ENCODE assay signal across 8 mouse cellular contexts in genomic region chr17:56668384-56669144, GRCm38 (mm10). TPM values are rescaled to one million over a fixed set of nuclear protein-coding genes. Genes with fewer than 3 reads are reported as not detected.
A peak's percentile ranks its signal among the peaks of the same experiment; 100 is the strongest.
DNase-seq lines count a peak whose midpoint lies in the region; ATAC-seq and TF ChIP-seq lines count a peak whose summit lies in the region.

No protein-coding gene starts in this region.

- peak; percentile 89 for TF ChIP-seq CTCF in bone marrow, adult 2 months (IDR thresholded peaks at IDR 0.05; ENCODE audit: control insufficient read depth, insufficient read depth, low read length)

- WGBS in bone marrow, adult 2 months: 4% methylated on average over 31 of the region's 31 CpGs
- 2% methylated on average over 31 of the region's 31 CpGs for WGBS in embryonic facial prominence, embryonic 15.5 days
- 5% methylated on average over 31 of the region's 31 CpGs for WGBS in heart, embryonic 11.5 days (ENCODE audit: insufficient replicate concordance)
- WGBS in kidney, embryonic 15.5 days: 5% methylated on average over 31 of the region's 31 CpGs

- no peaks in the 10 kb centered on the region for H3K36me3 ChIP-seq in embryonic facial prominence, embryonic 15.5 days
- no peaks in the 10 kb centered on the region for H3K36me3 ChIP-seq in heart, embryonic 11.5 days (ENCODE audit: control insufficient read depth, insufficient read depth, low read length)
- no peaks in the 10 kb centered on the region for H3K36me3 ChIP-seq in kidney, embryonic 15.5 days

- H3K4me3 ChIP-seq in bone marrow, adult 2 months (replicated peaks; ENCODE audit: control insufficient read depth, low read depth, low read length): peak overlapping the region; percentile 29
- peak overlapping the region; percentile 48 for H3K4me3 ChIP-seq in embryonic facial prominence, embryonic 15.5 days (replicated peaks)
- peak overlapping the region; percentile 47 for H3K4me3 ChIP-seq in heart, embryonic 11.5 days (ENCODE audit: low read depth, low read length)
- H3K4me3 ChIP-seq in kidney, embryonic 15.5 days (replicated peaks): peak overlapping the region; percentile 53

- H3K4me2 ChIP-seq in embryonic facial prominence, embryonic 15.5 days (replicated peaks): peak overlapping the region; percentile 92
- peak overlapping the region; percentile 87 for H3K4me2 ChIP-seq in heart, embryonic 11.5 days
- peak overlapping the region; percentile 98 for H3K4me2 ChIP-seq in kidney, embryonic 15.5 days

- H3K9ac ChIP-seq in embryonic facial prominence, embryonic 15.5 days: peak overlapping the region; percentile 44
- peak overlapping the region; percentile 64 for H3K9ac ChIP-seq in heart, embryonic 11.5 days (ENCODE audit: low read depth, low read length)
- H3K9ac ChIP-seq in kidney, embryonic 15.5 days: peak overlapping the region; percentile 55

- H3K4me1 ChIP-seq in bone marrow, adult 2 months (ENCODE audit: control insufficient read depth, insufficient read depth, low read length): no peaks in the 10 kb centered on the region; the same call in none of the 2 replicates
- peaks cover 24% of the 10 kb centered on the region for H3K4me1 ChIP-seq in embryonic facial prominence, embryonic 15.5 days
- H3K4me1 ChIP-seq in heart, embryonic 11.5 days (ENCODE audit: control insufficient read depth, insufficient read depth, low read length): peaks cover 12% of the 10 kb centered on the region
- H3K4me1 ChIP-seq in kidney, embryonic 15.5 days: peaks cover 26% of the 10 kb centered on the region

- no peaks in the 10 kb centered on the region for H3K9me3 ChIP-seq in embryonic facial prominence, embryonic 15.5 days (replicated peaks)
- H3K9me3 ChIP-seq in heart, embryonic 11.5 days (replicated peaks; ENCODE audit: control insufficient read depth, low read length): no peaks in the 10 kb centered on the region
- H3K9me3 ChIP-seq in kidney, embryonic 15.5 days (replicated peaks): no peaks in the 10 kb centered on the region

- no peak overlapping the region for H3K27ac ChIP-seq in bone marrow, adult 2 months (ENCODE audit: control insufficient read depth, insufficient read depth, low read depth, low read length, poor library complexity)
- H3K27ac ChIP-seq in embryonic facial prominence, embryonic 15.5 days (replicated peaks): no peak overlapping the region
- H3K27ac ChIP-seq in heart, embryonic 11.5 days (ENCODE audit: low read depth, low read length): no peak overlapping the region
- H3K27ac ChIP-seq in kidney, embryonic 15.5 days: no peak overlapping the region

- H3K27me3 ChIP-seq in embryonic facial prominence, embryonic 15.5 days: peaks cover 8% of the 10 kb centered on the region
- H3K27me3 ChIP-seq in heart, embryonic 11.5 days (ENCODE audit: control insufficient read depth, insufficient read depth, low read length): no peaks in the 10 kb centered on the region
- H3K27me3 ChIP-seq in kidney, embryonic 15.5 days: no peaks in the 10 kb centered on the region

- ATAC-seq in embryonic facial prominence, embryonic 15.5 days (ENCODE audit: insufficient number of reproducible peaks, low FRiP score, low TSS enrichment, low read depth): no peak
- ATAC-seq in heart, embryonic 11.5 days (replicated peaks; ENCODE audit: insufficient number of reproducible peaks, low FRiP score, low TSS enrichment): no peak; the same call in 1 of the 2 replicates
- ATAC-seq in kidney, embryonic 15.5 days (replicated peaks; ENCODE audit: low FRiP score): no peak
- ATAC-seq in monocyte, adult 5-6 weeks (replicated peaks; ENCODE audit: insufficient number of reproducible peaks, low FRiP score, low TSS enrichment, poor library complexity, severe bottlenecking): peak; percentile 41

- DNase-seq in A20 (ENCODE audit: low read depth, low spot score) (peak; percentile 81), liver (peak; percentile 88)
- DNase-seq in spleen, postnatal 36 days (ENCODE audit: low spot score in 2 of 2): peak; percentile 67 to 73

- no peak for TF ChIP-seq POLR2A in bone marrow, adult 2 months (IDR thresholded peaks at IDR 0.05; ENCODE audit: borderline replicate concordance, control insufficient read depth, low read depth, low read length)

RNA-seq across cellular contexts. Expression of gene Ranbp3, which starts 4.5 kb away (rescaled TPM):
- 36.4 and 52.9 TPM in 2 replicates for polyA plus RNA-seq in bone marrow, adult 2 months (2011; ENCODE audit: insufficient read depth, insufficient read length, low replicate concordance, missing spikeins)
- polyA plus RNA-seq in embryonic facial prominence, embryonic 15.5 days (2015; fragmentation: Nextera tagmentation; extraction: Ambion mirVana): 90.4 and 91.7 TPM in 2 replicates
- 65.9 and 66.2 TPM in 2 replicates for polyA plus RNA-seq in heart, embryonic 11.5 days (2014; fragmentation: Nextera tagmentation; extraction: Ambion mirVana)
- 87.9 and 99.2 TPM in 2 replicates for polyA plus RNA-seq in kidney, embryonic 15.5 days (2015; fragmentation: Nextera tagmentation; extraction: Ambion mirVana)
- 55.6 to 66.4 TPM (median 62.1 TPM) in 3 replicates for total RNA-seq in monocyte, adult 5-6 weeks (2017)

RNA-seq across cellular contexts. Expression of gene Catsperd, which starts 40.6 kb away (rescaled TPM):
- polyA plus RNA-seq in bone marrow, adult 2 months (2011; ENCODE audit: insufficient read depth, insufficient read length, low replicate concordance, missing spikeins): not detected in 2 replicates
- polyA plus RNA-seq in embryonic facial prominence, embryonic 15.5 days (2015; fragmentation: Nextera tagmentation; extraction: Ambion mirVana): 0.45 and 1.0 TPM in 2 replicates
- 0.20 and 0.42 TPM in 2 replicates for polyA plus RNA-seq in heart, embryonic 11.5 days (2014; fragmentation: Nextera tagmentation; extraction: Ambion mirVana)
- 0.59 and 0.93 TPM in 2 replicates for polyA plus RNA-seq in kidney, embryonic 15.5 days (2015; fragmentation: Nextera tagmentation; extraction: Ambion mirVana)
- total RNA-seq in monocyte, adult 5-6 weeks (2017): 0.38 to 1.7 TPM in 2 of 3 replicates, not detected in the other

RNA-seq across cellular contexts. Expression of gene Lonp1, which starts 41.9 kb away (rescaled TPM):
- 19.7 and 29.5 TPM in 2 replicates for polyA plus RNA-seq in bone marrow, adult 2 months (2011; ENCODE audit: insufficient read depth, insufficient read length, low replicate concordance, missing spikeins)
- polyA plus RNA-seq in embryonic facial prominence, embryonic 15.5 days (2015; fragmentation: Nextera tagmentation; extraction: Ambion mirVana): 49.7 and 50.5 TPM in 2 replicates
- polyA plus RNA-seq in heart, embryonic 11.5 days (2014; fragmentation: Nextera tagmentation; extraction: Ambion mirVana): 54.1 and 62.2 TPM in 2 replicates
- polyA plus RNA-seq in kidney, embryonic 15.5 days (2015; fragmentation: Nextera tagmentation; extraction: Ambion mirVana): 59.7 and 63.8 TPM in 2 replicates
- total RNA-seq in monocyte, adult 5-6 weeks (2017): 33.2 to 46.1 TPM (median 34.8 TPM) in 3 replicates

RNA-seq across cellular contexts. Expression of gene Ndufa11, which starts 49.0 kb away (rescaled TPM):
- polyA plus RNA-seq in bone marrow, adult 2 months (2011; ENCODE audit: insufficient read depth, insufficient read length, low replicate concordance, missing spikeins): 136 and 211 TPM in 2 replicates
- 422 and 425 TPM in 2 replicates for polyA plus RNA-seq in embryonic facial prominence, embryonic 15.5 days (2015; fragmentation: Nextera tagmentation; extraction: Ambion mirVana)
- polyA plus RNA-seq in heart, embryonic 11.5 days (2014; fragmentation: Nextera tagmentation; extraction: Ambion mirVana): 651 and 677 TPM in 2 replicates
- 470 and 471 TPM in 2 replicates for polyA plus RNA-seq in kidney, embryonic 15.5 days (2015; fragmentation: Nextera tagmentation; extraction: Ambion mirVana)
- 66.7 to 91.2 TPM (median 74.2 TPM) in 3 replicates for total RNA-seq in monocyte, adult 5-6 weeks (2017)

RNA-seq across cellular contexts. Expression of gene Vmac, which starts 49.3 kb away (rescaled TPM):
- polyA plus RNA-seq in bone marrow, adult 2 months (2011; ENCODE audit: insufficient read depth, insufficient read length, low replicate concordance, missing spikeins): 3.1 and 5.8 TPM in 2 replicates
- 23.9 and 26.1 TPM in 2 replicates for polyA plus RNA-seq in embryonic facial prominence, embryonic 15.5 days (2015; fragmentation: Nextera tagmentation; extraction: Ambion mirVana)
- 11.9 and 13.4 TPM in 2 replicates for polyA plus RNA-seq in heart, embryonic 11.5 days (2014; fragmentation: Nextera tagmentation; extraction: Ambion mirVana)
- 15.6 and 19.5 TPM in 2 replicates for polyA plus RNA-seq in kidney, embryonic 15.5 days (2015; fragmentation: Nextera tagmentation; extraction: Ambion mirVana)
- total RNA-seq in monocyte, adult 5-6 weeks (2017): 5.0 to 6.0 TPM (median 5.0 TPM) in 3 replicates
